Mouse (Mus musculus) activated CD4-positive, CD25-positive, alpha-beta regulatory T cell, adult 4 months (primary cell): ENCODE measurements at regions not wholly inside any gene's neighbourhood (a gene's known extent, or its start where the extent isn't known, plus 50 kb on each side); places are given as distances from the start of the nearest gene placed in this dataset.

ENCODE experiments used
- ATAC-seq: one replicate; pipeline ENCODE4 v1.8.0; 2017

DNA sequence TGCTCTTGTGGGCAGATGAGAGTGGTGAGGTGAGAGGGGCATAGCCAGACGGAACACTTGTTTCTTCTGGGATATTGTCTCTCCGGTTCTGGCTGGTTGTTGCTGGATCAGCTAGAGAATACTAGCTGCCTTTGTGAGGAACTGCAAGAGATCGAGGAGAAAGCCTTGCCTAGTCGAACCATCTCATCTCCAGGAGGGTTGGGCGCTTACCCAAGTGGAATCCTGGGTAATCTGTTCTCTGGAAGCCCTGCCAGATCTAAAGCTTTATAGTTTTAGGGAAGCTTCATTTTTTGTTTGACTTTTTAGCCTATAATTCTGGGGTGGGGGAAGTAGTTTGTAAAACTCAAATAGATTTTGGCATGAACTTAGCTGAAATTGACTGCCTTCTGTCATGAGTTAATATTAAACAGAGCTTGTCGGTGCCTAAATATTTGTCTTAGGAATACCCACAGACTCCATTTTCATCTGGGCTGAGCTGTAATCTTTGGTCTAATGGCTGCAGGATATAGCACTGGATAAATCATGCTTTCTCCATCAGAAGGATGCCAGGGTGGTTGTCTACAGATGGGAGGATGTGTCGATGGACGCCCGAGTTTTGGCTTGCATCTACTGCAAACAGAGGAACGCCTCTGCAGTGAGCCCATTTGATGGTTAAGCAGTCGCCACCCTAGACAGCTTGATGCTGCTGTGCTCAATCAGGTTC lies 279.1 kb upstream of the Zfp64 start:
- no peak for ATAC-seq

DNA sequence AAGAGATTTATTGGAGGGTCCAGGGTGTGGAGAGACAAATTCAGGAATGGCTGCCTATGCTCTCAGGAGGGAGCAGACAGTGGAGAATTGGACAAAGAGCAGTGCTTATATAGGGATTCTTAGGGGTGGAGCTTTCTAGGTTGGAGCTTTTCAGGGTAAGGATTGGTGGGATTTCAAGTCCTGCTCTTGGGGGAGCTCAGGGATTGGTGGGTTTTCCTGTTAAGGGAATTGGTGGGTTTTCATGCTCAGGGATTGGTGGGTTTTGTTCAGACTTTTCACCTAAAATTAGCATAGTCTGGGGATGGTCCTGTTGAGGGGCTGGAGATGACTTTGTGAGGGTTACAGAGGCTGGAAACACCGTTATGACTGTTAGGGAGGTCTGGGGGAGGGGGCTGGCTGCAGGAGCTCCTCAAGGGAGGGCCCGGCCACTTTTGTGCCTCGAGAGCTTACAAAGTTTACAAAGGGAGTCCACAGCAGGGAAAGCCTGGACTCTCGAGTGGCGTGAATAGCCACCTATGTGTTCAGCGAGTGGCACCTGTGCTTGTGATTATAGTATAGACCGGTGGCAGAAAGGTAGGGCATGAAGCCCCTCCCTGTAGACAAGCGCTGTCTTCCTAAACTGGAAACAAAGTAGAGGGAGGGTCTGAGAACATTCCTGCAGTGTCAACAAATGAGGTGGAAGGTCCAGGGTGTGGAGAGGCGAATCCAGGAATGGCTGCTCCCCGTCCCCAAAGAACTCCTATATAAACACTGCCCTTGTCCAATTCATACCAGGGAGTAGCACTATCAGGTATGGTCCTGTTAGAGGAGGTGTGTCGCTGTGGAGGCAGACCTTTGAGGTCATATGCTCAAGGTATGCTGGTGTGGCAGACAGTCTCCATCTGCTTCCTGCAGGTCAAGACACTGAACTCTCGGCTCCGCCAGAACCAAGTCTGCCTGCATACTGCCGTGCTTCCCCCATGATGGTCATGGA lies 278.1 kb upstream of the Zfp64 start:
- no peak for ATAC-seq

DNA sequence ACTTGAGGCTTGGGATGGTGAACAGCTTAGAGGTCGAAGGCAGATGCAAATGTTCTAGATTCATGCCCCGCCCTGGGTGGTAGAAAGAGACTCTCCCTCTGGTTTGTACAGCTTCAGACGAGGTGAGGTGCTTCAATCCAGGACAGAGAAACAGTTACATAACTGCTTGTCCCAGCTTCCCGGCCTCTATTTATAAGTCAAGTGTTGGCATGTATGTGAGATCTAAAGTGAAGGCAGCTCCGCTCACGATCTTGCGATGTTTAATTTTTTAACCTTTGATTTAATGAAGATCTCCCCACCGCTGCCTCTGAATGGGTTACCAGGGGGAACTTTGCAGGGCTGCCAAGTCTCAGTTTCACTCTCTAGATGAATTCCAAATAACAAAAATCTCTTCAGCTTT lies 266.9 kb upstream of the Zfp64 start:
- ATAC-seq = no peak

DNA sequence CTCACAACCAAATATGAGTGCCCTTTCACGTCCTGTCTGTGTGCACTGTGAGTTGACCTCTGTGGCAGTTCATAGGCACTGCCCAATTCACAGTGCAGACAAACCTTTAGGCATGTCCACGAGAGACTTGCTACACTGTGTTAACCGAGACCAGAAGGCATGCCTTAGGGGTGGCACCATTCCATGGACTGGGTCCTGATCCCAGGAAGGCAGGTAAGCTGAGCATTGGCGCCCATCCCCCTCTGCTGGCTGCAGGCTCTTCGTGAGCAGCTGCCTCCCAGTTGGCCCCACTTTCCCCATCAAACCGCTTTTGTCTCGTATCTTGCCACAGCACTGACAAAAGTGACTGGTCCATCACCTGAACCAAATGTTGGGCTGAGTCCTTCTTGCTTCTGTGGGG lies 265.8 kb upstream of the Zfp64 start:
- no peak for ATAC-seq

DNA sequence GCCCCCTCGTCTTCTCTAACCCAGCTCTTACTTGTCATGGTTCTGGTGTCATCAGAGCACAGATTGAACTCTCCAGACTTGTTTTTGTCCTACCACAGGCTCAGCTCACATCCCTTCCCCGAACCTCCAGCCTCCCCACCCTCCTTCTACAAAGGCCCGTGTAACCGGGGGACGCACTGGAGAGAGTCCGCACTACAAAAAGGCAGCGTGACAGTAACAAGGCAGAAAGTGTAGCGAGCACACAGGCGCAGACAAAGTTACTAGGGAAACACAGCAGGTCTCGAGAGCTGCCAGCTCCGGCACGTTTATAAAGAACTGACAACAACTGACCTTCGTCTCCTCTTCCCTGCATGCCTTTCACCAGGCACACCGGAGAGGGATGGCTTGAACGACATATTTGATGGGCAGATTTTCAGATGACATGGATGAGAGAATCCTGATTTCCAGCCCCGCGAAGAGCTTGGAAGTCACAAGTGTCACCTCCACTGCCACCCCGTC lies 260.2 kb upstream of the Zfp64 start:
- no peak for ATAC-seq

DNA sequence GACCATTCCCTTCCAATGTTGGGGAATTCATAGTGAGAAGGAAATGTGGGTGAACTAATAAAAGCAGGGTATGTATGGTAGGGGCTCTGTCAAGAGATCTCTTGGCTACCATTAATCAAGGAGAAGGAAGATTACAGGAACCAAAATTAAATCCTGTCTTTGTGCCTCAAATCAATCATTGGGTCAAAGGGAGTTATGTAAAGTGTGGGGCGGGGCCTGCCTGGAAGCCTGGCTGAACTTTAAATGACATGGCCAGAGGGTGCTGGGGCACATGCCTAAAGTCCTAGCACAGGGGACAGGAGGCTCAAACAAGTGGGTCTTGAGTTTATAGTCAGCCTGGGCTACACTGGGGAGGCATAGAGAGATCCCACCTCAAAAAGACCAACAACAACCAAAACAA lies 259.0 kb upstream of the Zfp64 start:
- no peak for ATAC-seq

DNA sequence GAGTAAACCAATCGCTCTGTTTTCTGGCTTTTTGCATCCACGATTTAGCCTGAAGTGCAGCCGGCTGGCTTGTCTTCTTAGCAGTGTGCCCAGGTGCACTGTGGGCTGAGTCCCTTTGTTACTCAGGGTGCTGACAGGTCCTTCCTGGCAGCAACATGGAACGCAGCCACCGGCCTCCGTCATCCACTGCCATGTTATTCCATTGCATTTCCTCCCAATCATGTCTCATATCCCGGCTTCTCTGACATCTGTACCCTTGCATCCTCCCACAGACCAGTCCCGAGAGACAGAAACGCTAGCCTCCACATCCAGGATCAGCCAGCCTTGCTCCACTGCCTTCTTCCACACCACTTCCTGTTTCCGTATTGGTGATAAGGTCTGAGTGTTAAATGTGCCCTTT lies 257.9 kb upstream of the Zfp64 start:
- no peak for ATAC-seq

DNA sequence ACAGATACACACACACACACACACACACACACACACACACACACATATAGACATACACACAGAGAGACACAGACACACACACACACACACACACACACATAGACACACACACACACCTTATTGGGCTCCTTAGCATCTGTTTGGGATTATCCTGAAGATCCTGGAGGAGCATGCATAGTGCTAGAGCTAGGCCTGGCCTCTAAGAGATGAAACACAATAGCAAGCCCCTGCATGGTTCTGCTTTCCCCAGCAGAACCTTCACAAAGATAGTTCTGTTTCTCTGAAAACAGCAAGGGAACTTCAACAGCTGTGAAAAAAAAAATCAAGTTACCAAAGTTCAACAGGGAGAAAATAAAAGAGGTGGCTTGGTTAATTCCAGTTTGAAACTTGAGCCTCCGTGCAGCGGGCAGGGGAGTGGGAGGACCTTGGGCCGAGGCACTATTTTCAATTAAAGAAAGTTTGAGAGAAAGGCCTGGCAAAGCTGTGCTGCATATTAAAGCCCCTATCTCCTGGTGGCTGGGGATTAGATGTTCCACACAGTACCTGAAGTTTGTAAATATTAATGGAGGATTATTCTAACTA lies 257.4 kb upstream of the Zfp64 start:
- no peak for ATAC-seq

DNA sequence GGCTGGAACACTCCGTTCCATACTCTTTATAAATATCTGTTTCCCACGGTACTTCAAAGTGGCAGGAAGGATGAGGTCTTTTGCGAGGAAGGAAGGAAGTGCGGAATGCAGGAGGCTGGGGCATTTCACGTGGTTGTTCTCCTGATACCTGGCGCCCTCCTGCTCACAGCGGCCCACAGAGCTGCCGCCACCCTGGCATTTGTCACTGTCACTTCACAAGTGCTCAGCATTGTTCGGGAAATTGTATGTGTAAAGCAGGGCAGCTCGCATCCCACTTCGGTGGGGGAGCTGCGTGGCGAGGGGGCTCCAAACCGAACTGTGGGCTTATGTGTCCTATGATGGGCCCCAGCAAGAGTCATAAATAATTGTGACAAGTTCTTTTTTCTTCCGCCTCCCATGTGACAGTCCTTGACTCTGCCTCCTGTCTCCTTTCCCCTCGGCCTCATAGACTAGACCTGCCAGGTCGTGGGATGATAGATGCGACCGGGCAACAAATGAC lies 248.9 kb upstream of the Zfp64 start:
- no peak for ATAC-seq

DNA sequence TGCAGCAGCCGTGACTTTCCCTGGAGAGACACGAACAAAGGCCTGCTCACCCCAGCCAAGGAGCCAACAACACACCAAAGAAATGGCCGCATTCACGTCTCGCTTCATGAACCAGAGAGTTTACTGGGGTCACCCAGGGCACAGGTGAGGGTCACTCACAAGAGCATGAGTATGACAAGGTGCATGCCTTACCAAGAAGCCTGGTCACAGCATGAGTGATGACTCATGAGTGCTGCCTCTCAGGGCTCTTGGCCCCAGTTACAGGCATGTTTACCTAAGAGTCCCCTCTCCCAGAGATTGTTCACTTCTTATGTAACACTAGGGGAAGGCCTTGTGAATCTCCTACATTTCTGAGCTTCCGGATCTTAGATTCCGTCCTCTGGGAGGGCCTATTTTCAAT lies 236.6 kb upstream of the Zfp64 start:
- ATAC-seq = no peak

DNA sequence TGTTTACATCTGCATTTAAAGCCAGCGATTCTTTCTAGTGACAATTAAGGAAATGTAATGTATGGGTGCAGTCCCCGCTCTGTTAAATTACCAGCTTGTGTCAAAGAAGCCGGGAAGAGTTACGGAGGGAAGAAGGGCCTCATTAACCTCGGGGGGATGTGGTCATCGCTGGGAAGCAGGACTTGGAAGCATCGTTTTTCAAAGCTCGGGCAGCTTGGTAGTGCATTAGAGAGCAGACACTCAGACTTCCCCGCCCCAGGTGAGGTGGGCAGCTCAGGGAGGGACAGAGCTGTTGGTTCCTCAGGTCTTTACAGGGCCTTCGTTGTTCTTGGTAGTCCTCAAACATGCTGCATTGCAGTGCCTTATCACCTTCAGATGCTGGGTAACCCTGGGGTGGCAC lies 236.1 kb upstream of the Zfp64 start:
- ATAC-seq = no peak

DNA sequence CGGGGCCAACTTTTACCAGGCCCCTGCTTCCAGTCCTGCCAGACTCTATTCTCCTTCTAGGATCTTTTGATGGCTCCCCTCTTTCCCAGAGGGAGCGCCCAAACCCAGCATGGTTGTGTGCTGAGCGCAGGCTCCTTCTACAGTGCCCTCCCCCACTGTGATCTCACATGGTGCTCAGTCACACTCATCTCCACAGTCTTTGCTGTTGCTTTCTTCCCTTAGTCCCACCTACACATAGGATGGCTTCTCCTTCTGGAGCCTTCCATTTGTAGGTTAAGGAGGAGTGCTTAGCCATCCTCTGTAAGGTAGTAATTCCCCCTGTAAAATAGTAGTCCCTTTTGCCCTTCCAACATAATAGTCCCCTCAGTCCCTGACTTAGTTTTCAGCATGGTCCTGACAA lies 222.2 kb upstream of the Zfp64 start:
- ATAC-seq = no peak

DNA sequence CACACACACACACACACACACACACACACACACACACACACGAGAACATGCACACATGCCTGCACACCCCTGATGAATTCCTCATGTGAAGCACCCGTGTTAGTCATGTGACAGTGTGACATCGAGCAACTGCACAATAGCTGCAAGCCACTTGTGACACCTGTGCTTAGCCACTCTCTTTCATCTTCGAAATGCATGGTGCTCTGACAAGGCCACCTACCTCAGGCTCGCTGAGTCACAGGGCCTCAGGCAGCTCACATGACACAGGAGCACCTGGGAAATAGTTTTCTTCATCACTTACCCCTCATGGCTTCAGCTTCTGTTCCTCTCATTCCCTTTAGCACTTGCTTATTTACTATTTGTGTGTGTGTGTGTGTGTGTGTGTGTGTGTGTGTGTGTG lies 213.4 kb upstream of the Zfp64 start:
- ATAC-seq = no peak

DNA sequence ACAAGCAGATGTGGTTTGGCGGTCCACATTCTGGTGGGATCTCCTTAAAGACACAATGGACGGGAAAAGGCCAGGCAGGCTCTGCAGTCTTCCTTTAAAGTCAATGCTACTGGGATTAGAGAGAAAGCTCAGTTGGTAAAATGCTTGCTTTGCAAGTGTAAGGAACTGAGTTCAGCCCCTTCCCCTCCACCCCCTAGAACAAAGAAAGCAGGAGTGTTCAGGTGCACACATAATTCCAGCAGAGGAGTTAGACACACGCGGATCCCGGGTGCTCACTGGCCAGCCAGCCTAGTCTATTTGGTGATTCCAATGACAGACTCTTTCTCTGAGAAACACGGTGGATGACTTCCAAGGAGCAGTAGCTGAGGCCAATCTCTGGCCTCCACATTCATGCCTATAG lies 213.0 kb upstream of the Zfp64 start:
- no peak for ATAC-seq

DNA sequence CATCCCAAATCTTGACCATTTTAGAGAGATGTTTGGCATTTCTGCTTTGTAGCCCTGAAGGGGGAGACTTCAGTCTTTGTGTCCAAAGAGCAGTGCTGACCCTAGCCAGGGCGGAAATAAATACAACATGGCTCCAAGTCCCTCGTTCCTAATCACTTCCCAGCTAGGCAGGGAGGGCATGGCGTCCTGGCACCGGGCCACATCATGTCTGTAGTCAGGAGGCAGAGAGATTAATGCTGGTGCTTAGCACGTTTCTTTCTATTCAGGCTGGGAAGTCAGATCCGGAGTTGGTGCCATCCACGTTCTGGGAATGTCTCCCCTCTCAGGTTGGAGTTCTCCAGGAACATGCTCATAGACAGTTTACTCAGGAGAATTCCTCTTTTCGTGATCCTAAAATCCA lies 206.3 kb upstream of the Zfp64 start:
- ATAC-seq = no peak

DNA sequence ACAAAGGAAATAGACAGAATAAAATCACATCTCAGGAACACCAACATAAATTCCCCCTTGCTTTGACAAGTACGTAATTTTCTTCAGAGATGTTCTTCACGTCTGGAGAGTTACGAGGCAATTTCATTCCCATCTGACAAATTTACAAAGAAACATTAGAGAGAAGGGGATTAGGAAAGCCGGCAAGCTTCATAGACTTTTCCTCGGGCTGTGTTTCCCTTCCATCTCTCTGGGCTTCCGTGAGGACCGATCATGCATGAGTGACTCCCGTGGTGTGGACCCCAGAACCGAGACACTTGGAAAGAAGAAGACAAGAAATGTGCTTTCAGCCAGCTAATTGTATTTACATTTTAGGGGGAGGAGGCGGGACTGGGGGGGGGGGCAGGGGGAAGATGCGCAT lies 203.4 kb upstream of the Zfp64 start:
- no peak for ATAC-seq

DNA sequence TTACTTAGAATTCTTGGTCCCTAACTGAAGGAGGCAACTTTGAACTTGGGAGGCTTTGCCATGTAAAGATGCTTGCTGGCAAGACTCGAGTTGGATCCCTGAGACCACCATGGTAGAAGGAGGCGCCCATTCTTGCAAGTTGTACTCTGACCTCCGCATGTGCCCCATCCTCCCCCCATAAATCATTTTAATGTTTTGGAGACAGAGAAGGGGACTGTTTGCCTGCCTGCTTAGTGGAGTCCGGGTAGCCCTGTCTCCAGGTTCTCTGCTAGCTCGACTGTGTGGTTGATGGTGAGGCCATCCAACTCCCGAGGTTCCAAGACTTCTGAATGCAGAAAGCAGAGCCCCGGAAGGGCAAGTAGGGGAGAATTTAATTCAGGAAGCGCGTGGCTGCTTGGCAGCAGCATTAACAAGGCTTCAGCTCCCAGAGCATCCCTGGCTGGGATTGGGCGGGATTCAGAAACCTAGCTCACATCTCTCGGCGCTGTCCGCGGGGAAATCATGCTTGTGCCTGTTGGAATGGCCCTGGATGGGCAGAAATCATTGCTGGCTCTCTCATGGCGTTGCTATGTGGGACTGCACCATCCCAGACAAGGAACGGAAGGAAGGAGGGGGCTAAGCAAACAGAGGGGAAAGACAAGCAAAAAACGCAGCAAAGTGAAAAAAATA lies 202.8 kb upstream of the Zfp64 start:
- no peak for ATAC-seq

DNA sequence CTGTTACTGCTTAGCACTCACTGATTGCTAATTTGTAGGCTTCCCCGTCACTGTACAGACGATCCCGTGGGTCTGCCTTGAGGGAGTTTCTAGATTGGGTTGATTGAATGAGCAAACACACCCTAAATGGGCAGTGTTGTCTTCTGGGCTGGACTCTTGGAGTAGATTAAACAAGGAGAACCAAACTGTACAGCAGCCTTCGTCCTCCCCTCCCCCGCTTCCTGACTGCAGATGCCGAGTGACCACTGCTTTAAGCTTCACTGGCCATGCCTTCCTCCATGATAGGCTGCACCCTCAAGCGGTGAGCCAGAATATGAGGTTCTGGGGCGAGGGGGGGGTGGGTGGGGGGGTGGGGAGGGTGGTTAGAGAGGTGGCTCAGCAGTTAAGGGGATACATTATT lies 201.5 kb upstream of the Zfp64 start:
- no peak for ATAC-seq

DNA sequence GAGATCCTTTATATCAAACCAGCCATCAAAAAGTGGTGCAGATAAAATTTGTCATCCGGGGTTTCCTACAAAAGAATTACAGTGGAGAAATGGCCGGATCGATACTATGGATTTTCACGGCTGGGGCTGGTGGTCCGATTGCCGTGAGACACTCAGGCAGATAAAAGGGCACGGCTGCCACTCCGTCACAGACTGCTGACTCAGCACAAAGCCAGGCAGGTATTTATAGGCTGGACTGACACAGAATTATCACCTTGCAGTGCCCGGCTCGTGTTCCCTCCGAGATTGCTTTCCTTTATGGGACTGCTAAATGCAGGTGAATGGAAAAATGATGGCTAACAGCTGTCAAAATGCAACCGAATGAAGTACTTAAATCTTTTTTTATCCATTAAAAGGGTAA lies 199.5 kb upstream of the Zfp64 start:
- ATAC-seq = no peak

DNA sequence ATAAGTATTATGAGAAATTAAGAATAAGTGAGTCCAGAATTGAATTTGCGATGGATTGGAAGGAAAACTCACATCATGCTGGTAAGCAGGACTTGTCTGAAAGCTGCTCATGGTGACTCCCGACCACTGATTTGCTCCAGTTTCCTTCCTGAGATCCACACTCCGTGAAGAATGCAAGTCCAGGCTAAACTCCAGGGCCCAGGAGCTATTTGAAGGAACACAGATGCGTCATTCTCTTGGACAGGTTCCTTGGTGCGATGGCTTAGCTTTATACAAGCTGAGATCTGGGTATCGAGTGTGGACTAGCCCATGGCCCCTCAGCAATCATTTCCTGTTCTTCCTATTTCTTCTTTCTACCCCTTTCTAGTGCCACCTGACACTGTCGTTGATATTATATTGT lies 192.3 kb upstream of the Zfp64 start:
- ATAC-seq = no peak

DNA sequence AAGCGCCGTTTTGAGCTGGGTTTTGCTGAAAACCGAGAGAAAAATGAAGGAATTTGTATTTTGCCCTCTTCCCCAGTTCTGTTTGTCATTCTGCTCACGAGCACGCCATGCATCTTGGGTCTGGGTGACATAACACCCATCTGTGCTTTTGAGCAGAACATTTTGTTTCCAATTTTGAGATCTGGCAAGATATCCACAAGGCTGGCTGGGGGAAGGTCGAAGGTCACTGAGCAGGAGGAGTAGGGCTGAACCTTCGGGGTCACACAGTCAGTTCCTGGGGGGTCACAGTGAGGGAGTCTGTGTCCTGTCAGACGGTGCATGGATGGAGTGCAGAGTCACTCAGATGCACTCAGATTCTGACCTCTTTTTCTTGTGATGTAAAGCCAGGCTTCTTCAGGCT lies 186.8 kb upstream of the Zfp64 start:
- ATAC-seq = no peak

DNA sequence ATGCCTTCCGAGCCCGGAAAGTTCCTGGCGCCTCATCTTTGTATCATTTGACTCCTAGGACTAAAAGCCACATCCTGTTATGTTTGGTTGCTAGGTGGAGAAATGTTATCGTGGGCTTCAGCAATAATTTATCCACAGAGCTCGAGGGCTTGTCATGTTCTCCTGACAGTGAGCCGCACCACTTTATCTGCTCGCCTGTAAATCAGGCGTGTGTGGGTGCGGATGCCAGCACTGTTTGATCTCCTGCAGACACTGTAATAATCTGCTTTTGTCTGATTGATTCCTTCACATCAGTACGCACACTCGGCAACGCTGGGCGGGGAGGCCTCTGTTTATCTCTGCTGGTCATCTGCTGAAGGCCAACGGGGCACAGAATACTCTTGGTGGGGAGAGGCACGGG lies 178.5 kb upstream of the Zfp64 start:
- no peak for ATAC-seq

DNA sequence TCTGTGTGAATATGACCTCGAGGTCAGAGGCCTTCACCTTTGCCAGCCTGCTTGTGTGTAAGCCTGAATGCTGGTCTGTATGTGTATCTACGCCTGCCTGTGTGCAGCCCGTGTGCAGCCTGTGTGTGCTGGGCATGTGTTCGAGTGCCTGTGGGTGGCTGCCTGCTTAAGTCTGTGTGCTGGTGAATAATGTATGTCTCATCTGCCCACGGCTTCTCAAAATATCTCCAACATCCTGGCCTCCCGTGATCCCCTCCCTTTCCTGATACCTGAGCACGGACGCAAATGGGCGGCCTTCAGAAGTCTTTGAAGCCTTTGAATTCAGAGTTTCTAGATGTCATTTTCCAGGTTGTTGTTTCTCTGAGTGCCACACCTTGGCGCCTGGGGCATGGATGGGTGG lies 170.1 kb upstream of the Zfp64 start:
- no peak for ATAC-seq
